In genomic region chr2:122022284-122022683, GRCm38 (mm10) we compare ENCODE assay signal across 16 mouse cellular contexts. TPM values are rescaled to one million over a fixed set of nuclear protein-coding genes. Genes with fewer than 3 reads are reported as not detected.
A peak's percentile ranks its signal among the peaks of the same experiment; 100 is the strongest.
DNase-seq lines count a peak whose midpoint lies in the region; ATAC-seq and TF ChIP-seq lines count a peak whose summit lies in the region.
"Had no signal": no experiment of that assay in that cellular context is flagged by ENCODE, and none has a peak within 500 bp of the region (broad histone marks: within the 10 kb centered on the region; RNA-seq: fewer than 3 reads in every experiment).

No protein-coding gene starts in this region.

- H3K27me3 ChIP-seq in midbrain, embryonic 14.5 days (ENCODE audit: control insufficient read depth, insufficient read depth, low read length) = no peaks in the 10 kb centered on the region
- H3K27me3 ChIP-seq: embryonic facial prominence, embryonic 15.5 days; liver, embryonic 15.5 days; midbrain, embryonic 12.5 days had no signal

- WGBS in lung, adult 2 months = 65% methylated on average over 2 of the region's 2 CpGs
- 87% methylated on average over 2 of the region's 2 CpGs for WGBS in midbrain, embryonic 14.5 days

- ATAC-seq in neutrophil, adult 5-6 weeks (ENCODE audit: extremely low read depth, insufficient number of reproducible peaks, low FRiP score, poor library complexity, severe bottlenecking) = 0 out of 2 replicates have a peak, but pooled peaks have one; percentile 44
- ATAC-seq in midbrain, embryonic 14.5 days (ENCODE audit: low FRiP score, low TSS enrichment) = no peak
- ATAC-seq: forebrain, postnatal 0 days had no signal

- no peak overlapping the region for H3K4me3 ChIP-seq in gastrocnemius, adult 2 months
- no peak overlapping the region for H3K4me3 ChIP-seq in lung, adult 2 months (replicated peaks; ENCODE audit: extremely low read depth, low read depth, low read length)
- no peak overlapping the region for H3K4me3 ChIP-seq in midbrain, embryonic 14.5 days (replicated peaks; ENCODE audit: low read depth, low read length)
- H3K4me3 ChIP-seq: embryonic facial prominence, embryonic 15.5 days; liver, embryonic 15.5 days; midbrain, embryonic 12.5 days had no signal

- TF ChIP-seq POLR2A in lung, adult 2 months (IDR thresholded peaks at IDR 0.05; ENCODE audit: borderline replicate concordance, extremely low read depth, low read depth, low read length) = no peak

- peaks cover 3% of the 10 kb centered on the region for H3K4me1 ChIP-seq in lung, adult 2 months (ENCODE audit: control insufficient read depth, insufficient read depth, low read length)
- H3K4me1 ChIP-seq in midbrain, embryonic 14.5 days (ENCODE audit: control insufficient read depth, insufficient read depth, low read length) = no peaks in the 10 kb centered on the region
- H3K4me1 ChIP-seq: embryonic facial prominence, embryonic 15.5 days had no signal

- intact Hi-C loops in gastrocnemius, adult 2 months (cut with DNase I) = no loop called here
- intact Hi-C loops in gastrocnemius, postnatal 36 days (cut with DNase I) = no loop called here

- TF ChIP-seq CTCF in gastrocnemius, adult 2 months (IDR thresholded peaks at IDR 0.05) = peak; percentile 49
- no peak for TF ChIP-seq CTCF in lung, adult 2 months (IDR thresholded peaks at IDR 0.05; ENCODE audit: insufficient read depth, low read length)

- H3K36me3 ChIP-seq in midbrain, embryonic 14.5 days (ENCODE audit: control insufficient read depth, insufficient read depth, low read length) = no peaks in the 10 kb centered on the region
- H3K36me3 ChIP-seq: embryonic facial prominence, embryonic 15.5 days; liver, embryonic 15.5 days; midbrain, embryonic 12.5 days had no signal

- no peaks in the 10 kb centered on the region for H3K9me3 ChIP-seq in midbrain, embryonic 14.5 days (ENCODE audit: control insufficient read depth, low read length)
- H3K9me3 ChIP-seq: embryonic facial prominence, embryonic 15.5 days; liver, embryonic 15.5 days; midbrain, embryonic 12.5 days had no signal

- H3K4me2 ChIP-seq in midbrain, embryonic 14.5 days (ENCODE audit: low read length) = no peak overlapping the region
- H3K4me2 ChIP-seq: embryonic facial prominence, embryonic 15.5 days; liver, embryonic 15.5 days; midbrain, embryonic 12.5 days had no signal

- no peak overlapping the region for H3K9ac ChIP-seq in midbrain, embryonic 14.5 days (replicated peaks; ENCODE audit: low read length)
- H3K9ac ChIP-seq: embryonic facial prominence, embryonic 15.5 days; forebrain, postnatal 0 days; liver, embryonic 15.5 days; midbrain, embryonic 12.5 days had no signal

- DNase-seq in gastrocnemius, adult 2 months = no peak
- no peak for DNase-seq in gastrocnemius, postnatal 36 days
- DNase-seq in lung, postnatal 36 days = peak; percentile 31
- no peak for DNase-seq in lung, adult 2 months
- DNase-seq in brain, adult 2 months (ENCODE audit: low read depth, low spot score) = peak; percentile 13
- no peak for DNase-seq in heart, adult 11 months
- no peak for DNase-seq in midbrain, embryonic 14.5 days
- DNase-seq: cerebellum, postnatal 14 days; forebrain, postnatal 0 days; kidney, postnatal 10 days; right cerebral cortex, adult 18-20 months; thymus, postnatal 36 days had no signal

- no peak overlapping the region for H3K27ac ChIP-seq in gastrocnemius, adult 2 months
- H3K27ac ChIP-seq in midbrain, embryonic 14.5 days (replicated peaks; ENCODE audit: low read depth, low read length) = no peak overlapping the region
- H3K27ac ChIP-seq: embryonic facial prominence, embryonic 15.5 days; liver, embryonic 15.5 days; midbrain, embryonic 12.5 days had no signal

RNA-seq across cellular contexts. Expression of gene Eif3j1, which starts 6.1 kb away (rescaled TPM):
- total RNA-seq in gastrocnemius, adult 2 months (2021) = 10 to 100 TPM; 31.4 to 38.4 TPM
- total RNA-seq in gastrocnemius, postnatal 36 days (2021) = 10 to 100 TPM; 25.8 to 32.1 TPM
- 3.1 and 3.9 TPM in 2 replicates for polyA plus RNA-seq in lung, adult 2 months (2012; rRNA removed)
- 22.3 and 23.2 TPM in 2 replicates for total RNA-seq in neutrophil, adult 5-6 weeks (2017)
- 10.1 TPM in 2 replicates for polyA plus RNA-seq in midbrain, embryonic 14.5 days (2014; fragmentation: Nextera tagmentation; extraction: Ambion mirVana)

Comparison
In these comparisons a context has a peak if more than half of its experiments do, and no peak if none do; other contexts are left out.
1. DNase-seq: peak in lung, postnatal 36 days (single experiment) and brain, adult 2 months (single experiment); none in gastrocnemius, adult 2 months (single experiment), gastrocnemius, postnatal 36 days (0 of 2), lung, adult 2 months (single experiment), heart, adult 11 months (single experiment) and midbrain, embryonic 14.5 days (single experiment).